Mouse (Mus musculus): ENCODE results near the gene Gys1. TPM values are rescaled to one million over a fixed set of nuclear protein-coding genes. Genes with fewer than 3 reads are reported as not detected.

The Gys1 gene
- polyA plus RNA-seq, 1 experiment: 0.09 TPM

- Histone ChIP-seq H3K4me3 (replicated peaks) (no peak within 1 kb of the TSS), H3K36me3 (ENCODE audit: control insufficient read depth) (no peaks in the 10 kb centered on the region), H3K27me3 (ENCODE audit: control insufficient read depth) (peaks cover 73% of the 10 kb centered on the region), H3K9me3 (ENCODE audit: control insufficient read depth, low read length) (peaks cover 8% of the 10 kb centered on the region; the same call in 1 of the 2 replicates), H3K4me1 (ENCODE audit: control insufficient read depth) (peaks cover 4% of the 10 kb centered on the region; the same call in 1 of the 2 replicates)
- TF ChIP-seq GATA1 (IDR thresholded peaks at IDR 0.05; ENCODE audit: low read length): no peak
- TF ChIP-seq TAL1 (IDR thresholded peaks at IDR 0.05; ENCODE audit: low read length): no peak
These were observed 29.3 kb upstream of the Gys1 start, which contains the start of gene Kcna7 for GRCm38 (mm10) chr7:45405091-45406075. TSS of gene Kcna7 (plus strand) at chr7:45405653.

DNA sequence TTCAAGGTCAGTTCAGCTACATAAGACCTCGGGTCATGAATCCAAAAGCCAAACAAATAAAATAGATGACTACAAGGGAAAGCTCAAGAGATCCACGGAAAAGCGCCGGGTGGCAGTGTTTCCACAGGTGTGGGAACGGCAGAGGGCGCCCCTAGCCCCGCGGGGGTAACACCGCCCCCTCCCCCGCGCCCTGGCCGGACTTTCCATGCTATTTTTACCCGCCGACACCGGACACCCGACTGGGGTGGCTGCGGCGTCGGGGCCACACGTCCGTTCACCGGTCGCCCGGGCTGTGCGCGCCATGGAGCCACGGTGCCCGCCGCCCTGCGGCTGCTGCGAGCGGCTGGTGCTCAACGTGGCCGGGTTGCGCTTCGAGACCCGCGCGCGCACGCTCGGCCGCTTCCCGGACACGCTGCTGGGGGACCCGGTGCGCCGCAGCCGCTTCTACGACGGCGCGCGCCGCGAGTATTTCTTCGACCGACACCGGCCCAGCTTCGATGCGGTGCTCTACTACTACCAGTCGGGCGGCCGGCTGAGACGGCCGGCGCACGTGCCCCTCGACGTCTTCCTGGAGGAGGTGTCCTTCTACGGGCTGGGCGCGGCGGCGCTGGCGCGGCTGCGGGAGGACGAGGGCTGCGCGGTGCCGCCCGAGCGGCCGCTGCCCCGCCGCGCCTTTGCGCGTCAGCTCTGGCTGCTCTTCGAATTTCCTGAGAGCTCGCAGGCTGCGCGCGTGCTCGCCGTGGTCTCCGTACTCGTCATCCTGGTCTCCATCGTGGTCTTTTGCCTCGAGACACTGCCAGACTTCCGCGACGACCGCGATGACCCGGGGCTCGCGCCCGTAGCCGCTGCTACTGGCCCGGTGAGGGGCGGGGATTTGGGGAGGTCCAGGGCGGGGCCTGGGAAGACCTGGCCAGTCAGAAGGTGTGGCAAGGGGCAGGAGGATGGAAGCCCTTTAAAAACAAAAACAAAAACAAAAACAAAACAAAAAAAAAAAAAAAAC lies 28.2 kb upstream of the Gys1 start:
- no peaks in the 10 kb centered on the region for H3K36me3 ChIP-seq (ENCODE audit: control insufficient read depth)
- H3K4me1 ChIP-seq (ENCODE audit: control insufficient read depth): peaks cover 4% of the 10 kb centered on the region; the same call in 1 of the 2 replicates
- H3K9me3 ChIP-seq (ENCODE audit: control insufficient read depth, low read length): peaks cover 8% of the 10 kb centered on the region; the same call in 1 of the 2 replicates
- no peak overlapping the region for H3K4me3 ChIP-seq (replicated peaks)
- H3K27me3 ChIP-seq (ENCODE audit: control insufficient read depth): peaks cover 84% of the 10 kb centered on the region
- TF ChIP-seq GATA1 (IDR thresholded peaks at IDR 0.05; ENCODE audit: low read length): no peak
- TF ChIP-seq TAL1 (IDR thresholded peaks at IDR 0.05; ENCODE audit: low read length): no peak

DNA sequence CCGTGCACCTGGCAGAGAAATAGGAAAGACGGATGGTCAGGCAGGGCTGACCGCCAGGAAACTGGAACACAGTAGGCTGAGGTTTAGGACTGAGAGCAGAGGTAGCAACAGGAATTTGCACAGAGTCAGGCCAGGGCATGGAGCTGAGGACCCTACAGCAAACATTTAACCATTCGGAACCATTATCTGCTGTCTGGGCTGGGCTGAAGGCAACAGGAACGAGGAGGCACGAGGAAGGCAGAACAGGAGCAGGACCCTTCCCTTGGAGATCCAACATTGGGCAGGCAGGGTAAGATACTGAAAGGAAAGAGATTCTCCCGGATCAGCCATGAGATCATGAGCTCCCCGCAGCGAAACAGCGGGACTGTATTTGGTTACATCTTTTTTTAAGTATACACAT lies 26.8 kb upstream of the Gys1 start:
- peaks cover 4% of the 10 kb centered on the region; the same call in 1 of the 2 replicates for H3K4me1 ChIP-seq (ENCODE audit: control insufficient read depth)
- TF ChIP-seq GATA1 (IDR thresholded peaks at IDR 0.05; ENCODE audit: low read length): no peak
- TF ChIP-seq TAL1 (IDR thresholded peaks at IDR 0.05; ENCODE audit: low read length): no peak
- H3K27me3 ChIP-seq (ENCODE audit: control insufficient read depth): peaks cover 85% of the 10 kb centered on the region
- peaks cover 8% of the 10 kb centered on the region; the same call in 1 of the 2 replicates for H3K9me3 ChIP-seq (ENCODE audit: control insufficient read depth, low read length)
- H3K4me3 ChIP-seq (replicated peaks): no peak overlapping the region
- H3K36me3 ChIP-seq (ENCODE audit: control insufficient read depth): no peaks in the 10 kb centered on the region

- Histone ChIP-seq H3K4me3 (replicated peaks) (no peak overlapping the region), H3K9me3 (ENCODE audit: control insufficient read depth, low read length) (peaks cover 8% of the 10 kb centered on the region; the same call in 1 of the 2 replicates), H3K4me1 (ENCODE audit: control insufficient read depth) (peaks cover 5% of the 10 kb centered on the region), H3K27me3 (ENCODE audit: control insufficient read depth) (peaks cover 87% of the 10 kb centered on the region), H3K36me3 (ENCODE audit: control insufficient read depth) (no peaks in the 10 kb centered on the region)
- TF ChIP-seq TAL1 (IDR thresholded peaks at IDR 0.05; ENCODE audit: low read length): no peak
- no peak for TF ChIP-seq GATA1 (IDR thresholded peaks at IDR 0.05; ENCODE audit: low read length)
These were observed 26.3 kb upstream of the Gys1 start for GRCm38 (mm10) chr7:45408351-45408750.

DNA sequence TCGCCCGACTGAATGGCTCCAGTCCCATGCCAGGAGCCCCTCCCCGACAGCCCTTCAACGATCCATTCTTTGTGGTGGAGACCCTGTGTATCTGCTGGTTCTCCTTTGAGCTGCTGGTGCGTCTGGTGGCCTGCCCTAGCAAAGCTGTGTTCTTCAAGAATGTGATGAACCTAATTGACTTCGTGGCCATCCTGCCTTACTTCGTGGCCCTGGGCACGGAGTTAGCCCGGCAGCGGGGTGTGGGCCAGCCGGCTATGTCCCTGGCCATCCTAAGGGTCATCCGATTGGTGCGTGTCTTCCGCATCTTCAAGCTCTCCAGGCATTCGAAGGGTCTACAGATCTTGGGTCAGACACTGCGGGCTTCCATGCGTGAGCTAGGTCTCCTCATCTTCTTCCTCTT lies 25.7 kb upstream of the Gys1 start:
- Histone ChIP-seq H3K4me3 (replicated peaks) (no peak overlapping the region), H3K27me3 (ENCODE audit: control insufficient read depth) (peaks cover 93% of the 10 kb centered on the region), H3K4me1 (ENCODE audit: control insufficient read depth) (peaks cover 11% of the 10 kb centered on the region), H3K9me3 (ENCODE audit: control insufficient read depth, low read length) (peaks cover 8% of the 10 kb centered on the region; the same call in 1 of the 2 replicates), H3K36me3 (ENCODE audit: control insufficient read depth) (no peaks in the 10 kb centered on the region)
- TF ChIP-seq TAL1 (IDR thresholded peaks at IDR 0.05; ENCODE audit: low read length): no peak
- TF ChIP-seq GATA1 (IDR thresholded peaks at IDR 0.05; ENCODE audit: low read length): no peak

- Histone ChIP-seq H3K4me3 (replicated peaks) (no peak overlapping the region), H3K36me3 (ENCODE audit: control insufficient read depth) (no peaks in the 10 kb centered on the region), H3K4me1 (ENCODE audit: control insufficient read depth) (peaks cover 14% of the 10 kb centered on the region), H3K9me3 (ENCODE audit: control insufficient read depth, low read length) (peaks cover 10% of the 10 kb centered on the region; the same call in 1 of the 2 replicates), H3K27me3 (ENCODE audit: control insufficient read depth) (peaks cover 100% of the 10 kb centered on the region)
- no peak for TF ChIP-seq TAL1 (IDR thresholded peaks at IDR 0.05; ENCODE audit: low read length)
- no peak for TF ChIP-seq GATA1 (IDR thresholded peaks at IDR 0.05; ENCODE audit: low read length)
These were observed 25.0 kb upstream of the Gys1 start for GRCm38 (mm10) chr7:45409497-45410163.

GRCm38 (mm10) chr7:45412421-45412820 lies 22.2 kb upstream of the Gys1 start:
- TF ChIP-seq TAL1 (IDR thresholded peaks at IDR 0.05; ENCODE audit: low read length) (no peak), GATA1 (IDR thresholded peaks at IDR 0.05; ENCODE audit: low read length) (no peak)
- Histone ChIP-seq H3K9me3 (ENCODE audit: control insufficient read depth, low read length) (peaks cover 6% of the 10 kb centered on the region; the same call in 1 of the 2 replicates), H3K27me3 (ENCODE audit: control insufficient read depth) (peaks cover 100% of the 10 kb centered on the region), H3K4me3 (replicated peaks) (no peak overlapping the region), H3K4me1 (ENCODE audit: control insufficient read depth) (peaks cover 10% of the 10 kb centered on the region), H3K36me3 (ENCODE audit: control insufficient read depth) (no peaks in the 10 kb centered on the region)

Data from erythroblast, embryonic 14.5 days (primary cell).